Mouse (Mus musculus) CH12.LX (cell line): Measurements from ENCODE around the gene Coasy. TPM values are rescaled to one million over a fixed set of nuclear protein-coding genes. Genes with fewer than 3 reads are reported as not detected.

Source experiments
- DNase-seq: peaks from one replicate; pipeline ENCODE4 v3.0.0-alpha.2; 2013; ENCODE audit errors: extremely low read depth
- H3K27ac ChIP-seq: 2 replicates; pipeline ENCODE4 v1.5.1; 2012; ENCODE audit warnings: low read depth, mild to moderate bottlenecking, control low read depth, moderate library complexity; ENCODE audit not compliant: insufficient read depth
- H3K27me3 ChIP-seq: replicated peaks from 2 replicates; pipeline ENCODE3; 2012; ENCODE audit warnings: inconsistent platforms
- H3K36me3 ChIP-seq, 2 experiments: replicated peaks in 1 of 2; 2 replicates each; pipeline versions ENCODE3 to v1.6.1; 2012; ENCODE audit warnings: inconsistent platforms in 1 of 2, low read length in 1 of 2, mild to moderate bottlenecking in 1 of 2, mixed read lengths in 1 of 2, moderate library complexity in 1 of 2; ENCODE audit not compliant: control insufficient read depth in 1 of 2, insufficient read depth in 1 of 2
- H3K4me1 ChIP-seq, 2 experiments: 2 replicates each; pipeline ENCODE4 v1.6.1; 2012; ENCODE audit warnings: inconsistent platforms in 1 of 2, moderate library complexity in 1 of 2; ENCODE audit not compliant: insufficient read depth in 2 of 2, control insufficient read depth in 1 of 2
- H3K4me2 ChIP-seq: 2 replicates; pipeline ENCODE4 v1.6.1; 2012; ENCODE audit warnings: low read depth, mild to moderate bottlenecking, control low read depth; ENCODE audit not compliant: poor library complexity, insufficient read depth, severe bottlenecking
- H3K4me3 ChIP-seq, 3 experiments: fragments of 150-350 bp in 1 of 3; sonication (generic) in 1 of 3; replicated peaks in 1 of 3; 2 replicates each; pipeline versions ENCODE3 to v1.5.1; 2011 to 2012; ENCODE audit warnings: low read depth in 2 of 3, low read length in 2 of 3, mild to moderate bottlenecking in 2 of 3, moderate library complexity in 2 of 3, control low read depth in 1 of 3, improper control_type of control experiment in 1 of 3, inconsistent platforms in 1 of 3, mixed read lengths in 1 of 3; ENCODE audit not compliant: poor library complexity in 1 of 3
- H3K79me2 ChIP-seq: replicated peaks from 2 replicates; pipeline ENCODE4 v1.6.1; 2012; ENCODE audit warnings: mild to moderate bottlenecking, moderate library complexity; ENCODE audit not compliant: control insufficient read depth, poor library complexity, insufficient read depth, severe bottlenecking; ENCODE audit errors: extremely low read depth
- H3K9ac ChIP-seq: 2 replicates; pipeline ENCODE4 v1.6.1; 2012; ENCODE audit warnings: low read depth, mild to moderate bottlenecking, control low read depth, moderate library complexity; ENCODE audit not compliant: insufficient read depth
- H3K9me3 ChIP-seq: replicated peaks from 2 replicates; pipeline ENCODE3; 2012; ENCODE audit warnings: low read length, inconsistent platforms, mixed read lengths
- BHLHE40 ChIP-seq: IDR thresholded peaks from 2 replicates; pipeline ENCODE4 v1.6.1; 2011; ENCODE audit warnings: mild to moderate bottlenecking, low read depth, low read length, improper control_type of control experiment
- ELF1 ChIP-seq: IDR thresholded peaks from 2 replicates; pipeline ENCODE4 v1.6.1; 2014; ENCODE audit warnings: low read depth, mild to moderate bottlenecking, inconsistent platforms, low read length, improper control_type of control experiment
- ETS1 ChIP-seq: conservative IDR thresholded peaks from 2 replicates; pipeline ENCODE4 v1.6.1; 2012; ENCODE audit warnings: low read depth, mild to moderate bottlenecking, inconsistent platforms, low read length, improper control_type of control experiment, moderate library complexity
- HCFC1 ChIP-seq: IDR thresholded peaks from 2 replicates; pipeline ENCODE4 v1.6.1; 2012; ENCODE audit warnings: low read depth, mild to moderate bottlenecking, inconsistent platforms, low read length, improper control_type of control experiment
- JUN ChIP-seq: IDR thresholded peaks from 2 replicates; pipeline ENCODE4 v1.6.1; 2011; ENCODE audit warnings: low read depth, mild to moderate bottlenecking, low read length, improper control_type of control experiment, moderate library complexity; ENCODE audit not compliant: insufficient read depth
- JUND ChIP-seq: conservative IDR thresholded peaks from 2 replicates; pipeline ENCODE4 v1.6.1; 2011; ENCODE audit warnings: low read depth, low read length, improper control_type of control experiment
- MXI1 ChIP-seq: IDR thresholded peaks from 2 replicates; pipeline ENCODE4 v1.6.1; 2011; ENCODE audit warnings: mild to moderate bottlenecking, low read depth, low read length, improper control_type of control experiment
- MYC ChIP-seq: IDR thresholded peaks from 2 replicates; pipeline ENCODE4 v1.6.1; 2011; ENCODE audit warnings: low read depth, mild to moderate bottlenecking, improper control_type of control experiment, low read length
- NRF1 ChIP-seq: IDR thresholded peaks from 2 replicates; pipeline ENCODE4 v1.6.1; 2014; ENCODE audit warnings: low read depth, mild to moderate bottlenecking, inconsistent platforms, low read length, improper control_type of control experiment, moderate library complexity
- POLR2A ChIP-seq: IDR thresholded peaks from 2 replicates; pipeline ENCODE4 v1.6.1; 2011; ENCODE audit warnings: low read depth, mild to moderate bottlenecking, improper control_type of control experiment, low read length
- RAD21 ChIP-seq: IDR thresholded peaks from 2 replicates; pipeline ENCODE4 v1.6.1; 2011; ENCODE audit warnings: low read depth, mild to moderate bottlenecking, low read length, improper control_type of control experiment, moderate library complexity
- SIN3A ChIP-seq: IDR thresholded peaks from 2 replicates; pipeline ENCODE4 v1.6.1; 2012; ENCODE audit warnings: low read length, improper control_type of control experiment, inconsistent platforms
- SMC3 ChIP-seq: IDR thresholded peaks from 2 replicates; pipeline ENCODE4 v1.6.1; 2011; ENCODE audit warnings: low read depth, low read length, improper control_type of control experiment
- TCF12 ChIP-seq: IDR thresholded peaks from 2 replicates; pipeline ENCODE4 v1.6.1; 2014; ENCODE audit warnings: low read depth, mild to moderate bottlenecking, inconsistent platforms, low read length, improper control_type of control experiment
- UBTF ChIP-seq: IDR thresholded peaks from 2 replicates; pipeline ENCODE4 v1.6.1; 2012; ENCODE audit warnings: low read depth, mild to moderate bottlenecking, inconsistent platforms, low read length, improper control_type of control experiment, moderate library complexity
- ZC3H11A ChIP-seq: IDR thresholded peaks from 2 replicates; pipeline ENCODE4 v1.6.1; 2012; ENCODE audit warnings: low read depth, mild to moderate bottlenecking, inconsistent platforms, low read length, improper control_type of control experiment
- ZMIZ1 ChIP-seq: IDR thresholded peaks from 2 replicates; pipeline ENCODE4 v1.6.1; 2012; ENCODE audit warnings: low read depth, mild to moderate bottlenecking, inconsistent platforms, low read length, improper control_type of control experiment
- dilution Hi-C: fragments of 300-500 bp; cut with MboI; formaldehyde crosslinking; loops from 2 replicates; pipeline ENCODE4 v1.14.3; 2020; ENCODE audit warnings: low sequenced_read_pairs; ENCODE audit not compliant: extremely low pct_unique_long_range_greater_than_20kb, extremely low pct_ligation_motif_present
- in situ Hi-C: fragments of 300-500 bp; cut with MboI; formaldehyde crosslinking; loops from 3 replicates; pipeline ENCODE4 v1.14.3; 2019; ENCODE audit warnings: low sequenced_read_pairs, low pct_ligation_motif_present, low pct_unique_long_range_greater_than_20kb, mixed read lengths
- polyA plus RNA-seq: library from polyadenylated mRNA; unstranded; fragments of >175 nt; gene quantifications from 2 replicates; pipeline ENCODE4 v1.2.1, GENCODE M21; 2012; ENCODE audit warnings: low read depth; ENCODE audit not compliant: insufficient read length
- total RNA-seq, 2 experiments: library from RNA; depleted of rRNA; stranded (reverse); fragments of 300-350 nt in 1 of 2; fragments of >200 nt in 1 of 2; gene quantifications; 2 replicates each; pipeline ENCODE4 v1.2.3; 2012 to 2014

Gene Coasy
- total and polyA plus RNA-seq, 3 experiments, result 60.4 to 78.9 (median 63.4) TPM

GRCm38 (mm10) chr11:101063676-101064327 lies 18.6 kb upstream of the Coasy start:
- TF ChIP-seq UBTF (no peak), ELF1 (no peak), JUN (no peak), MYC (no peak), RAD21 (no peak), MXI1 (no peak)
- Histone ChIP-seq H3K79me2 (no peaks in the 10 kb centered on the region), H3K27me3 (peaks cover 2% of the 10 kb centered on the region), H3K4me1 (peaks cover 13 to 31% of the 10 kb centered on the region in 2 experiments), H3K27ac (no peak overlapping the region), H3K36me3 (peaks cover 38 to 59% of the 10 kb centered on the region in 2 experiments), H3K9me3 (no peaks in the 10 kb centered on the region), H3K4me3 (no peak overlapping the region), H3K9ac (no peak overlapping the region), H3K4me2 (no peak overlapping the region)
- in situ Hi-C loops, result no loop called here
- dilution Hi-C loops, result no loop called here
- DNase-seq, result no peak

GRCm38 (mm10) chr11:101064462-101064861 lies 17.9 kb upstream of the Coasy start:
- in situ Hi-C loops, result no loop called here
- peaks cover 2% of the 10 kb centered on the region for H3K27me3 ChIP-seq
- peaks cover 7 to 30% of the 10 kb centered on the region in 2 experiments for H3K4me1 ChIP-seq
- no peak overlapping the region for H3K27ac ChIP-seq
- H3K4me2 ChIP-seq, result no peak overlapping the region
- H3K36me3 ChIP-seq, result peaks cover 32 to 52% of the 10 kb centered on the region in 2 experiments
- no peak overlapping the region for H3K9ac ChIP-seq
- H3K9me3 ChIP-seq, result no peaks in the 10 kb centered on the region
- dilution Hi-C loops, result no loop called here
- no peak overlapping the region for H3K4me3 ChIP-seq
- H3K79me2 ChIP-seq, result no peaks in the 10 kb centered on the region
- no peak for DNase-seq
- TF ChIP-seq SIN3A, result no peak
- no peak for TF ChIP-seq ZMIZ1
- TF ChIP-seq HCFC1, result no peak
- TF ChIP-seq JUND, result no peak
- no peak for TF ChIP-seq ZC3H11A
- no peak for TF ChIP-seq SMC3
- no peak for TF ChIP-seq POLR2A
- no peak for TF ChIP-seq TCF12
- no peak for TF ChIP-seq BHLHE40
- no peak for TF ChIP-seq ETS1
- no peak for TF ChIP-seq NRF1
